Mouse (Mus musculus) erythroid progenitor cell, adult 5-6 weeks (primary cell): ENCODE data around the gene Erg28. TPM values are rescaled to one million over a fixed set of nuclear protein-coding genes. Genes with fewer than 3 reads are reported as not detected.

Experiments
- ATAC-seq: replicated peaks from 2 replicates; pipeline ENCODE4 v1.8.0; 2016; ENCODE audit warnings: moderate number of reproducible peaks, mild to moderate bottlenecking, moderate TSS enrichment, inconsistent platforms; ENCODE audit not compliant: poor library complexity, low FRiP score, severe bottlenecking
- total RNA-seq, 2 experiments: library from RNA; stranded (forward) in 1 of 2; stranded (reverse) in 1 of 2; fragments of 150-400 nt in 1 of 2; fragments of 186-747, 209-891 nt in 1 of 2; gene quantifications; 2 replicates each; pipeline versions ENCODE4 v1.2.3 to v1.2.4; 2015 to 2017; ENCODE audit warnings: low replicate concordance in 2 of 2

Erg28 gene
- 41.8 and 49.5 TPM in 2 replicates for total RNA-seq (2015; ENCODE audit: low replicate concordance)
- 20.9 and 24.5 TPM in 2 replicates for total RNA-seq (2017; ENCODE audit: low replicate concordance)

GRCm38 (mm10) chr12:85824438-85825264 lies at the start of gene Erg28, which contains the start of gene Ttll5:
Gene Erg28, minus strand, starts transcription at chr12:85824550.
Gene Ttll5, plus strand, starts transcription at chr12:85824659.
- ATAC-seq = peak; percentile 93

- no peak for ATAC-seq
These were observed 45.1 kb upstream of the Erg28 start for GRCm38 (mm10) chr12:85869423-85869822.

DNA sequence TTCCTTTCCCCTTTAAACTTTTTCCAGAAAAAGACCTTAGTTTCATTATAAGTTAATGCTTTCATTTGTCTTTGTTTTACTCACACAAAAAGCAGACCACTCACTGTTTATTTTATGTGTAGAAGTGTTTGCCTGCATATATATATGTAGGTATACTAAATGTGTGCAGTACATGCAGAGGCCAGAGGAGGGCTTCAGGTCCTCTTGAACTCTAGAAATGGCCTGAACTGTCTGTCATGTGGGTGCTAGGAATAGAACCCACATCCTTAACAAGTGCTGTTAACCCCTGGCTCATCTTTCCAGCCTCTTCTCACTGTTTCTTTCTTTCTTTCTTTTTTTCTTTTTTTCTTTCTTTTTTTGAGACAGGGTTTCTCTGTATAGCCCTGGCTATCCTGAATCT lies 42.8 kb upstream of the Erg28 start:
- no peak for ATAC-seq

- no peak for ATAC-seq
These were observed 42.3 kb upstream of the Erg28 start for GRCm38 (mm10) chr12:85866624-85867023.

DNA sequence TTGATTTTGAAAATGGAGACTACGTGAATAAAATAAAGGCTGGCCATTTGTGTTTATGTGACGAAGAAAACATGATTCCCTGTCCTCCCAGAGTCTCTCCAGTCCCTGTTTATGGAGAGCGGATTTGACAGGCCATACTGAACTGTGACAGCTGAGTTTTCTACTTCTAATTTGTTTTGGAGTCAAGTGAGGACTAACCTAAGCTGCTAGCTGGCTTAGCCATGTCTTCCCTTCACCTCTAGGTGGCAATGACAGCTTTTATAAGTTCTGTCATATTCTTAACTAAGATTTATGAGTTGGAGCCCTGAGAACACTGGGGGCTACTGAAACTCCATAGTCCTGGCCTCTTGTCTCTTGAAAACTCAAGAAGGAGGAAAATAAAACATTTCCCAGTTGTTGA lies 41.2 kb upstream of the Erg28 start:
- ATAC-seq = no peak

- ATAC-seq = no peak
These were observed 38.2 kb upstream of the Erg28 start for GRCm38 (mm10) chr12:85862514-85862913.

GRCm38 (mm10) chr12:85859511-85860189 lies 35.3 kb upstream of the Erg28 start:
- no peak for ATAC-seq

DNA sequence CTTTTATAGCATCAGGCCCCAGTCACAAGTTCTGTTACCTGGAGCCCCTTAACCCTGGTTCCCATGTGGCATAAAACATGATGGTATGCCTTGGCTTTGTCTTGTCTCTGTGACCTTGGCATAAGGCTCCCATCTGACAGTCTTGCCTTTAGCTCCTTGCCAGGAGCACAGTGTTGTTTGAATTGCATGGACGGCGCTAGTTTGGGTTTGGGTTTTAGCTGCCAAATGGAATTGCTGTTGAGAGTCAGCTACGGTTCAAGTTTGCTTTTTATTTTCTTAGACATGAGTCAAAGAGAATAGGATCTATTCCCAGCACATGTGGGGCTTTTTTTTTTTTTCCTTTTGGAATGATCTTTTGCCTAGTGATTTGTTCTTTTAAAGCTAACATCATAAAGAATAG lies 34.8 kb upstream of the Erg28 start:
- no peak for ATAC-seq

- ATAC-seq = no peak
These were observed 33.0 kb upstream of the Erg28 start for GRCm38 (mm10) chr12:85857300-85857699.

DNA sequence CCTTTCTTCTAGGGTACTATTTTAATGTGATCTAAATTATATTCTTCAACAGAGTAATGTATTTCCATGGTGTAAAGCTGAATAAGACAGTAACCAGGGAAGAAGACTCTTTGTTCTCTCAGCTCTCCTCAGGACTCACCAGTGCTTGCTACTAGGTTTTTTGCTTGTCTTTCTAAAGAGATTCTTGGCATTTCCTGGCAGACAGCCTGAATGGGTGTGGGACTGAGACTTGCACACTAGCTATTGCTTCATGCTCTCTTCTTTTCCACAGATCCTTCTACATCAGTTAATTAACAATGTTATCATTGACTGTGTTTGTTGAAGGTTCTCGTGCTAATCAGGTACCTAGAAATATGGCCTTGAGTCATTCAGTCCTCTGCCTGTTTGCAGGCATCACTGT lies 29.9 kb upstream of the Erg28 start:
- ATAC-seq = no peak

DNA sequence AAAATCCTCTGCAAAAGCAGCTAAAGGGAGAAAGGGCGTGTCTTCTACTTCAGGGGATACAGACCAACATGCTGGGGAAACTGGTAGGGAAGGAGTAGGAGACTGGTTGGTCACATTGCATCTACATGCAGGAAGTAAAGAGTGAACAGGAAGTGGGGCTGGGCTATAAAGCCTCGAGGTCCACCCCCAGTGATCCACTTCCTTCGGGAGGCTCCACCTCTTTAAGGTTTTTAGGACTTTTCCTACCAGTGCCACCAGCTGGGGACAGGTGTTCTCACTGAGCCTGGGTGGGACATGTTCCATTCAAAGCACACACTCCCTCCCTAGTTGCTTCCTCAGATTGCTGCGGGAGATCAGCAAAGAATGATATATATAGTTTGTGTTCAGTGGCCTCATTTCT lies 29.5 kb upstream of the Erg28 start:
- no peak for ATAC-seq

DNA sequence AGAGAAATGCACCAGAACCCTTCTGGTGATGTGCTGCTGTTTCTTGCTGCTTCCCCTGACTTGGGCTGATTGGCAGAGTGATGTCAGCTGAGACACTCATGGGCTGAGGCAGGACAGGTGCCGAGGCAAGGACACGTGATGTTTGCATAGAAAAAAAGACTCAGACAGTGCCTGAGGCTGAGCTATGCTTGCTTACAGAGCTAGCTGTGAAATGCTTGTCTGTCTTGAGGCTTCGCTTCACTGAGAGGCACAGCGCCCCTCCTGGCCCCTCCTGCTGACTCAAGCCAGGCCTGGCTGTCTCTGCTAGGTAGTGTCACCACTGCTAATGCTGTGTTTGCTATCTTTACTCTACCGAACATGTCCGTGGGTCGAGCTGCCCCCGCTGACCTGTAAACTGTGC lies 26.3 kb upstream of the Erg28 start:
- ATAC-seq = no peak

GRCm38 (mm10) chr12:85848164-85848958 lies 24.0 kb upstream of the Erg28 start:
- no peak for ATAC-seq

DNA sequence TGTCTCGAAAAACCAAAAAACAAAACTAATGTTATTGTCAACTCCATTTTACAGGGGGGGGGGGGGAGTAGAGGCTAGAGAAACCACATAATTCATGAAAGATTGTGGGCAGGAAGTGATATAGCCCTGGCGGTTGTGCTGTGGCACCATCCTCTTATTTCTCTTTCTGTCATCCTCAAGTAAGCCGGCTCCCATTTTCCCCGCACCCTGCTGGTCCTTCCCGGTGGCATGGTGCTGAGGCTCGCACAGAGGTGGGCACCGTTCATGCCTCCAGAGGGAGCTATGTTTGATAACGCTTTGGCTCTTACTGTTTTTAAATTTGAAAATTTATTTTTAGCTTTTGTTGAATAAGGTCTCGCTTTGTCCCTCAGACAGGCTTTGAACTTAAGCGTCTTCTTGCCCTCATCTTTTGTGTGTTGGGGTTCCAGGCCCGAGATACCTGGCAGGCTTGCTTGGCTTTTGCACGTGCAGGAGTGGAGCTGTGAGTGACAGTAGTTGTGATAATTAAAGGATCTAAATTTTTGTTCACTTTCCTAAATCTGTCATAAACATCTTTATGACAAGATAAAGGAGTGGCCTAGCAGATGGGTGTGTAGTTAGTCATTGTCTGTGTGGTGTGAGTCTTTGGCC lies 15.1 kb upstream of the Erg28 start:
- no peak for ATAC-seq

DNA sequence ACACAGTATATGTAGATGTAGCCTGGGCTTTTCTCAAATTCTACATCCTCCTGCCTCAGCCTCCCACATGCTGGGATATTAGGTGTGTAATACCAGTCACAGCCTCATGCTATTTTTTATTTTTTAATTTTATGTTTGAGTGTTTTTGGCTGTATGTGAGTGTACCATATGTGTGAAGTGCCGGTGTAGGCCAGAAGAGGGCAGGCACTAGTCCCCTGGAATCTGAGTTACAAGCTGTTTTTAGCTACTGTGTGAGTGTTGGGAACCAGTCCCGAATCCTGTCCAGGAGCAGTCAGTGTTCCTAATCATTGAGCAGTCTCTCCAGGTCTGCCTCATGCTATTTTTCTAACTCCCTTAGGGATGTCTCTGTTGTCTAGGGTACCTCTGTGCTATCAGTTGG lies 13.4 kb upstream of the Erg28 start:
- ATAC-seq = no peak

- no peak for ATAC-seq
These were observed 10.2 kb upstream of the Erg28 start for GRCm38 (mm10) chr12:85834543-85834942.

DNA sequence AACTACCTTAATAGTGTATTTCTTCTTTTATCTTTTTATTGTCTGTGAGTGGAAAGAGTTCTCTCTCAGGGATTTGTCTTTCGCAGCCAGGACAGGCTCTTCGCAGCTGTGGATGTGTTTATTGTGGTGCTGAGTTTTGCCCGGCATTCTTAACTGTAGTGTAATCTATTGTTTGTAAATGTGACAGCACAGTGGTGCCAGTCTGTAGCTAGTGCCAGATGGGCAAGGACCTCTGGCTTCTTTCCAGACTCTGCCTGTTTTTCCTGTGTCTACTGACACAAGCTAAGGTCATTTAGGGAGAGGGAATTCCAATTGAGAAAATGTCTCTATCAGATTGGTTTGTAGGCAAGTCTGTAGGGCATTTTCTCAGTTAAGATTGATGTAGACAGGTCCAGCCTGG lies 6.3 kb upstream of the Erg28 start:
- ATAC-seq = no peak

DNA sequence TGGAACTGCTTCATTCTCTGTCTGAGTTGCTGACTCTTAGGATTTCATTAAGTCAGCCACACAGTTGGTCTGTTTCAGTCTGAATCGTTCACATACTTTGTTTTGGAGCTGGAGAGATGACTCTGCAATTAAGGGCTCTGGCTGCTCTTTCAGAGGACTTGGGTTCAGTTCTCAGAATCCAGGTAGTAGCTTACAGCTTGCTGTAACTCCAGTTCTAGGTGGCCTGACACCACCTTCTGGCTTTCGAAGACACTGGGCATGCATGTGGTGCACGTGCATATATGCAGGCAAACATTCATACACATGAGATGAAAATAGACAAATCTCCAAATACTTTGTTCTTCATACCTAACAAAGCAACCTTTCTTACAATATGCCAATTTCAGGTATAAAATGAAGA lies 5.5 kb upstream of the Erg28 start:
- ATAC-seq = no peak

DNA sequence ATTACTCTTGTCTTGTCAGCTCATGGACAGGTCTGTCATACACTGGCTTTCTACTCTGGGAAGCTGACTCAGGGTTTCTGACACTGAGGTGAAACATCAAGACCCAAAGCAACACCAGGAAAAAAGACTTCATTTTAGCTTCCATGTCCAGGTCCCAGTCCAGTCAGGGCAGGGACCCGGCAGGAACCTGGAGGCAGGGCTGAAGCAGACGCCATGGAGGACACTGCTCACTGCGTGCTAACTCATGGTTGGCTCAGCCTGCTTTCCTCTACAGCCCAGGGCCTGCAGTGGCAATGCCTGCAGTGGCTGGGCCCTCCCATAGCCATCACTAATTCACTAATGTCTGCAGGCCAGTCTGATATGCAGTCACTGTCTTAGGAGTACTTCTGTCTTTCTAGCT lies 4.5 kb upstream of the Erg28 start:
- ATAC-seq = no peak

DNA sequence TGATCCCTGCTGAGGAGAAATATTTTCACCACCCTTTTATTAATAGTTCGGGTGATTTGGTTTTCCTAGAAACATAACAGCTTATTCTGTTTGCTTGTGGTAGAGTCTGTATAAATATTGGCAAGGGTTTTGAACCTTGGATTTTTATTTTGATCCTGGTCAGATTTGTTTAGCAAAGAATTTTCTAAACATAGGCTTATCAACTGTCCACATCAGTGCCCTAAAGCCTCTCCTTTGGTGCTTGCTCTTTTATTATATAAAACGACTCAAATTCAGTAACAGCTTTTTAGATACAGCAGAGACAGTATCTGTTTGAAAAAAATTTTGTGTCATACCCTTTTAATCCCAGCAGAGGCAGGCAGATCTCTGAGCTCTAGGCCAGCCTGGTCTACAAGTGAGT lies 1.5 kb upstream of the Erg28 start:
- ATAC-seq = no peak
